Mouse (Mus musculus): ENCODE results near the gene Gm3411.
"Not testable (repeated sequence)": the region's sequence is repeated elsewhere in the genome, so short reads cannot be mapped to it uniquely, and the experiment has no call there.

Gm3411 gene

GRCm38 (mm10) chr14:6286931-6287715 is at the start of gene Gm3411:
Gm3411 (minus strand) TSS chr14:6287250.
- peak in 1 of 2 experiments; percentile 6 for DNase-seq (ENCODE audit: low spot score in 2 of 2)

- DNase-seq (ENCODE audit: low spot score in 2 of 2) = not testable (repeated sequence)
These were observed 17.7 kb upstream of the Gm3411 start, which contains the start of gene Gm21103 for GRCm38 (mm10) chr14:6304743-6305142. Gm21103 (minus strand) TSS chr14:6304843.

GRCm38 (mm10) chr14:6219192-6219591 is 67.9 kb downstream of the Gm3411 start, which contains the start of gene Gm21560:
Gm21560 (minus strand) TSS chr14:6219292.
- not testable (repeated sequence) for DNase-seq (ENCODE audit: low spot score in 2 of 2)

Measured in spleen, postnatal 14 days (tissue).